Mouse (Mus musculus) liver, embryonic 14.5 days (tissue): ENCODE measurements around the gene Kdm4b. TPM values are rescaled to one million over a fixed set of nuclear protein-coding genes. Genes with fewer than 3 reads are reported as not detected.

Experiments
- ATAC-seq: fragments of 200-750 bp; cut with Nextera tagmentation; 2 replicates; pipeline ENCODE4 v1.8.0; 2017; ENCODE audit warnings: moderate number of reproducible peaks, mild to moderate bottlenecking, moderate library complexity; ENCODE audit not compliant: insufficient read depth
- DNase-seq, 3 experiments: peaks; one replicate each; pipeline ENCODE4 v3.0.0-alpha.2; 2012 to 2013; ENCODE audit warnings: low read depth in 3 of 3, low spot score in 3 of 3
- H3K27ac ChIP-seq: fragments of 300-500 bp; sonication (generic); 2 replicates; pipeline ENCODE4 v1.5.1; 2014; ENCODE audit warnings: moderate library complexity, mild to moderate bottlenecking, control low read depth, inconsistent platforms
- H3K27me3 ChIP-seq: fragments of 300-500 bp; sonication (generic); 2 replicates; pipeline ENCODE4 v1.6.1; 2014; ENCODE audit warnings: mild to moderate bottlenecking, low read length, moderate library complexity; ENCODE audit not compliant: control insufficient read depth, insufficient read depth
- H3K36me3 ChIP-seq: fragments of 300-500 bp; sonication (generic); replicated peaks from 2 replicates; pipeline ENCODE4 v1.6.1; 2014; ENCODE audit warnings: low read depth; ENCODE audit not compliant: control insufficient read depth, insufficient read depth
- H3K4me1 ChIP-seq, 2 experiments: fragments of 200-500 bp in 1 of 2; fragments of 300-500 bp in 1 of 2; sonication (generic) in 1 of 2; replicated peaks; 2 replicates each; pipeline ENCODE4 v1.6.1; 2012 to 2014; ENCODE audit warnings: antibody characterized with exemption in 1 of 2, inconsistent platforms in 1 of 2, low read length in 1 of 2; ENCODE audit not compliant: control insufficient read depth in 2 of 2, insufficient read depth in 2 of 2
- H3K4me2 ChIP-seq: fragments of 300-500 bp; sonication (generic); 2 replicates; pipeline ENCODE4 v1.6.1; 2014; ENCODE audit warnings: low read depth, mild to moderate bottlenecking, control low read depth, moderate library complexity
- H3K4me3 ChIP-seq, 2 experiments: fragments of 200-500 bp in 1 of 2; fragments of 300-500 bp in 1 of 2; sonication (generic) in 1 of 2; 2 replicates each; pipeline ENCODE4 v1.5.1; 2012 to 2014; ENCODE audit warnings: low read depth in 2 of 2, low read length in 2 of 2, mild to moderate bottlenecking in 2 of 2, control low read depth in 1 of 2, inconsistent platforms in 1 of 2, moderate library complexity in 1 of 2; ENCODE audit not compliant: insufficient read depth in 1 of 2
- H3K9ac ChIP-seq: fragments of 300-500 bp; sonication (generic); replicated peaks from 2 replicates; pipeline ENCODE4 v1.6.1; 2014; ENCODE audit warnings: mild to moderate bottlenecking, control low read depth, moderate library complexity
- H3K9me3 ChIP-seq: fragments of 300-500 bp; sonication (generic); 2 replicates; pipeline ENCODE4 v1.6.1; 2016; ENCODE audit warnings: low read length, mixed read lengths; ENCODE audit not compliant: control insufficient read depth
- CTCF ChIP-seq: IDR thresholded peaks from 2 replicates; pipeline ENCODE4 v1.5.1; 2016; ENCODE audit warnings: antibody characterized with exemption, low read depth, control low read depth
- EP300 ChIP-seq: IDR thresholded peaks from 2 replicates; pipeline ENCODE4 v1.6.1; 2016; ENCODE audit warnings: antibody characterized with exemption, low read depth
- WGBS: fragments of 180-500 bp; shearing (Covaris S2); extraction: QIAGEN DNeasy Blood & Tissue Kit; methylation state at CpG from one replicate; pipeline ENCODE4 v1.1.7; 2014; ENCODE audit not compliant: insufficient replicate concordance; 5-methylcytosine and 5-hydroxymethylcytosine counted together
- polyA plus RNA-seq, 2 experiments: library from polyadenylated mRNA; depleted of rRNA in 1 of 2; stranded (reverse) in 1 of 2; unstranded in 1 of 2; fragments of >200 nt; fragmentation: Nextera tagmentation in 1 of 2; extraction: Ambion mirVana in 1 of 2; gene quantifications; 2 replicates each; pipeline versions ENCODE4 v1.2.1 to v1.2.3; 2012 to 2014

The Kdm4b gene
- polyA plus RNA-seq, 2 experiments, result 4.2 to 4.5 TPM

GRCm38 (mm10) chr17:56396051-56396450 lies 70.2 kb downstream of the Kdm4b start:
- WGBS, result 76% methylated on average over 6 of the region's 6 CpGs

GRCm38 (mm10) chr17:56400221-56400620 lies 74.4 kb downstream of the Kdm4b start:
- WGBS, result 76% methylated on average over 3 of the region's 3 CpGs
- Histone ChIP-seq H3K4me2 (no peak overlapping the region), H3K4me3 (no peak overlapping the region), H3K9ac (no peak overlapping the region), H3K4me1 (no peaks in the 10 kb centered on the region; a peak in 1 of 4 replicates), H3K27me3 (no peaks in the 10 kb centered on the region), H3K27ac (no peak overlapping the region), H3K36me3 (peaks cover 4% of the 10 kb centered on the region), H3K9me3 (no peaks in the 10 kb centered on the region)
- TF ChIP-seq EP300, result no peak
- TF ChIP-seq CTCF, result no peak
- DNase-seq, result no peak
- ATAC-seq, result no peak

More at GRCm38 (mm10) chr17:56396051-56396450, 70.2 kb downstream of the Kdm4b start:
- no peak overlapping the region for H3K4me2 ChIP-seq
- H3K36me3 ChIP-seq, result no peaks in the 10 kb centered on the region; the same call in 1 of the 2 replicates
- no peak overlapping the region for H3K27ac ChIP-seq
- DNase-seq, result no peak
- TF ChIP-seq CTCF (no peak), EP300 (no peak)
- ATAC-seq, result no peak
- no peaks in the 10 kb centered on the region for H3K4me1 ChIP-seq
- H3K4me3 ChIP-seq, result no peak overlapping the region
- H3K9me3 ChIP-seq, result no peaks in the 10 kb centered on the region
- H3K9ac ChIP-seq, result no peak overlapping the region
- no peaks in the 10 kb centered on the region for H3K27me3 ChIP-seq

- H3K36me3 ChIP-seq, result peaks cover 4% of the 10 kb centered on the region
- no peak overlapping the region for H3K9ac ChIP-seq
- no peak for ATAC-seq
- no peaks in the 10 kb centered on the region for H3K9me3 ChIP-seq
- no peak overlapping the region for H3K27ac ChIP-seq
- 77% methylated on average over 4 of the region's 4 CpGs for WGBS
- H3K4me2 ChIP-seq, result no peak overlapping the region
- no peak for DNase-seq
- no peaks in the 10 kb centered on the region for H3K27me3 ChIP-seq
- no peak overlapping the region for H3K4me3 ChIP-seq
- peaks cover 0 to 6% of the 10 kb centered on the region in 2 experiments; a peak in 2 of 4 replicates for H3K4me1 ChIP-seq
- TF ChIP-seq CTCF, result no peak
- TF ChIP-seq EP300, result no peak
Observed at GRCm38 (mm10) chr17:56401051-56401521, 75.2 kb downstream of the Kdm4b start.

- DNase-seq (peak; percentile 11 to 25 (median 12)), ATAC-seq (peak; percentile 37; the same call in 1 of the 2 replicates)
- Histone ChIP-seq H3K27me3 (no peaks in the 10 kb centered on the region), H3K4me2 (no peak overlapping the region), H3K9ac (no peak overlapping the region), H3K9me3 (no peaks in the 10 kb centered on the region), H3K27ac (peak overlapping the region; percentile 18; the same call in 1 of the 2 replicates), H3K36me3 (peaks cover 4% of the 10 kb centered on the region), H3K4me3 (no peak overlapping the region), H3K4me1 (peaks cover 0 to 13% of the 10 kb centered on the region in 2 experiments; a peak in 2 of 4 replicates)
- WGBS, result 64% methylated on average over 3 of the region's 3 CpGs
- TF ChIP-seq EP300, result no peak
- no peak for TF ChIP-seq CTCF
Observed at GRCm38 (mm10) chr17:56405341-56405740, 79.5 kb downstream of the Kdm4b start.

GRCm38 (mm10) chr17:56405856-56406840 lies 80.3 kb downstream of the Kdm4b start:
- Histone ChIP-seq H3K27ac (no peak overlapping the region), H3K27me3 (no peaks in the 10 kb centered on the region), H3K4me2 (no peak overlapping the region), H3K4me3 (no peak overlapping the region), H3K36me3 (peaks cover 4% of the 10 kb centered on the region; the same call in 1 of the 2 replicates), H3K4me1 (peaks cover 0 to 13% of the 10 kb centered on the region in 2 experiments; a peak in 2 of 4 replicates), H3K9ac (no peak overlapping the region), H3K9me3 (no peaks in the 10 kb centered on the region)
- ATAC-seq (0 out of 2 replicates have a peak, but pooled peaks have one; percentile 10), DNase-seq (no peak)
- TF ChIP-seq CTCF (no peak), EP300 (no peak)
- WGBS, result 54% methylated on average over 14 of the region's 14 CpGs
